Mouse (Mus musculus): ENCODE measurements around the gene Dhrs3. TPM values are rescaled to one million over a fixed set of nuclear protein-coding genes. Genes with fewer than 3 reads are reported as not detected.
A peak's percentile ranks its signal among the peaks of the same experiment; 100 is the strongest.

Gene Dhrs3
- polyA plus RNA-seq, 1 experiment from 2014 or later, result 7.7 TPM

DNA sequence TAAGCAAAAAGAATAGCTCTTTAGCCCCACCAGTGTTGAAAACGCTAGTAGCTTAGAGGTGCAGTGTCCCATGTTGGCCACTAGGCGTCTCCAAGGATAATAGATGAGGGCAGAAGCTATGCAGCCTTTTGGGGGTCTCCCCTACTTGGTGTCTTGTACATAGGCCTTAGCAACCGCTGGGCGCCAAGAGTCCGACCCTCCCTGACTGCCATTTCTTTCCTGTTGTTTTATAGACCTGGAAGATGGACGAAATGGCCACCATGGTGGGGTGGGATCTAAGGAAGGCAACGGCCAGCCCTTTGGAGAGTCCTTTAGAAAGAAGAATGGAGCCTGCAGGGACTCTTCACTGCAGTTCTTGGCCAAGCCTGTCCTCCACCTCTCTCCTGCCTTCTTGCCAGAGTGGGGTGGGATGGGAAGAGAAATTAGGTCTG, 1.9 kb upstream of the Dhrs3 start:
- Histone ChIP-seq H3K36me3 (replicated peaks) (no peaks in the 10 kb centered on the region), H3K9me3 (no peaks in the 10 kb centered on the region), H3K9ac (no peak overlapping the region), H3K4me3 (replicated peaks) (no peak overlapping the region), H3K4me2 (no peak overlapping the region), H3K27ac (no peak overlapping the region), H3K27me3 (peaks cover 40% of the 10 kb centered on the region), H3K4me1 (peaks cover 28% of the 10 kb centered on the region)
- WGBS, result 10% methylated on average over 7 of the region's 7 CpGs
- ATAC-seq (ENCODE audit: low FRiP score), result peak; percentile 37

DNA sequence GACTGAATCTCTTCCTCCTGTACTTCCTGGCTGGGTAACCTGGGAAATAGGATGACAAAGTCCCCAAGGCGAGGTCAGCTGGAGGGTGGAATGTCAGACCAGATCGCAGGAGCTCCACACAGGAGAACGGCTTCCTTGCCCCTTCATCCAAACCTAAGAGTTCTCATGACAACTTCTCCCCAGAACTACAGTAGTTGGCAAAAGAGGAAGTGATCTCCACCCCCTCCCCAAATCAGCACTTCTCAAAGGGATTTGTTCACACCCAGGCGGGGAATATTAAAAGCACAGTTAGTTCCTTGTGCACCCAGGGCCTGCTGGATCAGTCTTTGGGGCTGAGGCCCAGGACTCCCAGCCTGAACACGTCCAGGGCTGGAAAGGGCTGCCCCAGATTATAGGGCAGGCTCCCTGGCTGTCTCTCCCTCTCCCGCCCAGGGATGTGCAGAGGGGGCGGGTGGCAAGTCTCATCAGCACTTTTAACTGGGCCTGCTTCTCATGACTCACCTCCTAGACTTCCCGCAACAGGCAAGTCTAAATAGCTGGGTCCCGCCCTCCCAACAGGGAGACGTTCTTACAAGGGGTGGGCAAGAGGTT, 1.4 kb upstream of the Dhrs3 start:
- 41% methylated on average over 10 of the region's 10 CpGs for WGBS
- H3K27ac ChIP-seq, result no peak overlapping the region

DNA sequence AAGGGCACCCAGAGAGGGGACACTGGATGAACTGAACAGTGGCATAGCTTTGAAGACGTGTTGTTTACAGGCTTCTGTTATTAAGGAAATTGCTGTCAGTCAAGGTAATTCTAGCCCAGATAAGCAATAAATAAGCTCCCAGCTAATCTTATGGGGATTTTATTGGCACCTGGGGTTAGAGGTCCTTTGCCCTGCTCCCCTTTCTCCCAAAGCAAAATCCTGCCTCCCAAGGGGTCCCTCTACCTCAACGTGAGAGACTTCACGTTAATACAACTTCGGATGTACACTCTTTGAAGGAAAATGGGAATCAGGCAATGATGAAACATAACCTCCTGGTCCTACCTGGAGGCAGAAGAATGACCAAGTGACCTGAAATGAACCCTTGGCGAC, 889 bp upstream of the Dhrs3 start:
- Histone ChIP-seq H3K27me3 (peaks cover 43% of the 10 kb centered on the region), H3K9me3 (no peaks in the 10 kb centered on the region), H3K4me2 (peak overlapping the region; percentile 81), H3K4me3 (replicated peaks) (peak overlapping the region; percentile 48), H3K4me1 (peaks cover 25% of the 10 kb centered on the region), H3K27ac (no peak overlapping the region), H3K9ac (no peak overlapping the region; the same call in 1 of the 2 replicates), H3K36me3 (replicated peaks) (no peaks in the 10 kb centered on the region)
- ATAC-seq (ENCODE audit: low FRiP score), result no peak
- WGBS, result 7% methylated on average over 5 of the region's 5 CpGs

More for the DNA sequence above, 1.4 kb upstream of the Dhrs3 start:
- Histone ChIP-seq H3K36me3 (replicated peaks) (no peaks in the 10 kb centered on the region), H3K4me1 (peaks cover 28% of the 10 kb centered on the region), H3K27me3 (peaks cover 43% of the 10 kb centered on the region), H3K9ac (no peak overlapping the region), H3K4me2 (no peak overlapping the region), H3K4me3 (replicated peaks) (no peak overlapping the region), H3K9me3 (no peaks in the 10 kb centered on the region)
- ATAC-seq (ENCODE audit: low FRiP score), result no peak

DNA sequence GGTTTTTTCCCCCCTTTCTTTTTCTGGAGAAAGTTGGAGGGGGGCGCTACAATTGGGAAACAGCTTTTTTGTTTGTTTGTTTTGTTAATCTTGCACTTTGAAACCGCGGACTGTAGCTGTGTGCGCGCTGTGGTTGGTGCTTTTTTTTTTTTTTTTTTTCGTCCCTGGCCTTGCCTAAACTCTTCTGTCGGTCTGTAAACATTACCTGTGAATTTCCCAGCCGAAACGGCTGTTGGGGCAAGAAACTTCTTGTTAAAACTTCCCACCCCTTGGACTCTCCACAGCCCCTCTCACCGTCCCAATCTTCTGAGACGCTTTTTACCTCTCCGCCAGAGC, 278 bp downstream of the Dhrs3 start:
- peak overlapping the region; percentile 48 for H3K4me3 ChIP-seq (replicated peaks)
- H3K27me3 ChIP-seq, result peaks cover 43% of the 10 kb centered on the region
- no peaks in the 10 kb centered on the region for H3K36me3 ChIP-seq (replicated peaks)
- ATAC-seq (ENCODE audit: low FRiP score), result peak; percentile 2; the same call in 1 of the 2 replicates
- no peaks in the 10 kb centered on the region for H3K9me3 ChIP-seq
- under 1% methylated on average over 11 of the region's 12 CpGs for WGBS
- H3K4me2 ChIP-seq, result peak overlapping the region; percentile 81
- H3K9ac ChIP-seq, result 0 out of 2 replicates have a peak overlapping the region, but pooled peaks have one; percentile 40
- no peak overlapping the region for H3K27ac ChIP-seq
- H3K4me1 ChIP-seq, result peaks cover 25% of the 10 kb centered on the region

DNA sequence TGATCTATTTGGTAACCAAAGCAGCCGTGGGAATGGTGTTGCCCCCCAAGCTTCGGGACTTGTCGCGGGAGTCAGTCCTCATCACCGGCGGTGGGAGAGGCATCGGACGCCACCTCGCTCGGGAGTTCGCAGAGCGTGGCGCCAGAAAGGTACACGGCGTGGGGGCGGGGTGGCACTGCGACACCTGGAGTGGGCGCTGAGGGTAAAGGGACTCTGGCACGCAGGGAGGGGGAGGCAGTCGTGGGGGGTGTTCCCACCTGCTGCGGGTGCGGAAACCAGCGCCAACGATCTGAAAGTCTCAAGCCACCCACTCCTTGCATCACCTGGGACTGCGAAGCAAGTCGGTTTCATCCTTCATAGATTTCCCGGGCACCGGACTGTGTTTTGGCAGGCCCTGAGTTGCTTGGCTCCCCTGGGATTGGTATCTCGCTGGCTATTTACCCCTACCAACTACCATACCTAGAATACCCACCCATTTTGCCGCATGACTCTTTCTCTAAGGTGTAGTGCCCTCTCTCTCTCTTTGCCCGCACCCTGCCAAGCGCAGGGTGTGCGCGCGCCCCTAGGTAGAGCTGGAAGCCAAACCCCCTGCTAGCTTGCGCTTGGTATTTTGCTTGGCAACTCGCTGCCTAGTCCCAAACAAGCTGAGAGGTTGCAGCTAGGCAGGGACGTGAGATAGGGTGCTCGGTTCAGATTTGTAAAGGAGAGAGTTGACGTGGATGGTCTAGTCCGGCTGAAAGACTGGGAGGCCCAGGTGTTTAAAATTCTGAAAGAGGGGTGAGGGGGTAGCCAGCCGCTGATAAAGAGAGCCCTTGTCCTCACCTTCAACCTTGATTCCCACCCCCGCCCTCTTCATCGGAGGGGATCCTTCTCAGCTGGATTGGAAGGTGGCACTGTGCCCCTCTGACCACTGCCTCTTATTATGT, 1.2 kb downstream of the Dhrs3 start:
- H3K4me3 ChIP-seq (replicated peaks), result peak overlapping the region; percentile 48
- no peak overlapping the region for H3K27ac ChIP-seq
- H3K36me3 ChIP-seq (replicated peaks), result no peaks in the 10 kb centered on the region
- peak overlapping the region; percentile 81 for H3K4me2 ChIP-seq
- no peak for ATAC-seq (ENCODE audit: low FRiP score)
- WGBS, result 1% methylated on average over 44 of the region's 44 CpGs
- H3K4me1 ChIP-seq, result peaks cover 25% of the 10 kb centered on the region
- no peaks in the 10 kb centered on the region for H3K9me3 ChIP-seq
- peaks cover 43% of the 10 kb centered on the region for H3K27me3 ChIP-seq
- no peak overlapping the region for H3K9ac ChIP-seq

DNA sequence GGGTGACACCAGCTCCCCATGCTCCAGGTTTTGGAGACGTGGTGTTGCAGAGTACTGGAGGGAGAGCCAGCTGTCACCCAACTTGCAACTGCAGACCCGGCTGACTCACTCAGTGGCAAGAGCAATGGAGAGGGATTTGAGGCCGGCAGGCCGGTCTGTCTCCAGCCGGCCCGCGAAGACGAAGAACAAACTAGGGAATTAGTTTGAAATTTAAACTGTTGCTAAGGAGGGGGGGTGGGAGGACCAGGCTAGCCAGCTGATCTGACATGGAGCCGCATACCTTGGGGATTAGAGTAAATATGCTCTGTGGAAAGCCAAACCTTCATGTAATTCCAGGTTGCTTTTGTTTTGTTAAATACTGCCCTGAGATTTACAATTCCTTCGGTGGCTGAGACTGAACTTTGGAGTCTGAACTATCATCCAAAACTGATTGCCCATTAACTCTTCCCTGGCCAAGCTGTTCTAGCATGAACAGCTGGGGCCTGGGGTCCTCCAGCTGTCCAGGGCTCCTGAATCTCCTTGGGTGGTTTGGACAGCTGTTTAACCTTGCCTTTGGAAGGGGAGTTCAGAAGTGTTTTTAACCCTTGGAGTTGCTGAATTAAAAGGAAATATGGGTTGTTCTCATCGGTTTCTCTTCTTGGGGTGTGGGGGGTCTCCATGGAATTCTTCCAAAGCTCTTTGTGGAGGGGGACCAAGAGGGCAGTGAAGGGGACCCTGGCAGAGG, 2.0 kb downstream of the Dhrs3 start:
- peaks cover 25% of the 10 kb centered on the region for H3K4me1 ChIP-seq
- no peak for ATAC-seq (ENCODE audit: low FRiP score)
- peak overlapping the region; percentile 48 for H3K4me3 ChIP-seq (replicated peaks)
- H3K4me2 ChIP-seq, result peak overlapping the region; percentile 81
- peaks cover 43% of the 10 kb centered on the region for H3K27me3 ChIP-seq
- no peaks in the 10 kb centered on the region for H3K9me3 ChIP-seq
- H3K9ac ChIP-seq, result no peak overlapping the region
- 4% methylated on average over 11 of the region's 11 CpGs for WGBS
- H3K36me3 ChIP-seq (replicated peaks), result no peaks in the 10 kb centered on the region
- no peak overlapping the region for H3K27ac ChIP-seq

DNA sequence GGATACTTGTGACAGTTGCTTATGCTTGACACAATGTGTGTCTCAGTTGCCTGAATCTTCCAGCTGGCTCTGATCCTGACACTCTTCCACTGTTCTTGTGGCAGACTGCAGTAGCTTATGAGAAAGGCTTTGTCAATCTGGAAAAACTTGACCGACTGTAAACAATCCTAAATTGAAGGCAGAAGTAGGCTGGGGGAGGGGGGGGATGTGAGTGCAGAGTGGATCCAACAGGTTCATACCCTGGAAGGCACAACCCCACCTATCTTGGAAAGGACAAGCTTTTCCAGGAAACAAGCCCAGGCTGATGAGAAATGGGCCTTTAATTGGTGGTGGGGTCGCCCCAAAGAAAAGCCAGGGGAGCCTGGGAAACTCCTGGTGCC, 2.6 kb downstream of the Dhrs3 start:
- no peak for ATAC-seq (ENCODE audit: low FRiP score)
- Histone ChIP-seq H3K4me1 (peaks cover 25% of the 10 kb centered on the region), H3K27ac (no peak overlapping the region), H3K4me2 (0 out of 2 replicates have a peak overlapping the region, but pooled peaks have one; percentile 81), H3K27me3 (peaks cover 43% of the 10 kb centered on the region), H3K9me3 (no peaks in the 10 kb centered on the region), H3K9ac (no peak overlapping the region), H3K4me3 (replicated peaks) (no peak overlapping the region), H3K36me3 (replicated peaks) (no peaks in the 10 kb centered on the region)
- 50% methylated on average over 2 of the region's 2 CpGs for WGBS

DNA sequence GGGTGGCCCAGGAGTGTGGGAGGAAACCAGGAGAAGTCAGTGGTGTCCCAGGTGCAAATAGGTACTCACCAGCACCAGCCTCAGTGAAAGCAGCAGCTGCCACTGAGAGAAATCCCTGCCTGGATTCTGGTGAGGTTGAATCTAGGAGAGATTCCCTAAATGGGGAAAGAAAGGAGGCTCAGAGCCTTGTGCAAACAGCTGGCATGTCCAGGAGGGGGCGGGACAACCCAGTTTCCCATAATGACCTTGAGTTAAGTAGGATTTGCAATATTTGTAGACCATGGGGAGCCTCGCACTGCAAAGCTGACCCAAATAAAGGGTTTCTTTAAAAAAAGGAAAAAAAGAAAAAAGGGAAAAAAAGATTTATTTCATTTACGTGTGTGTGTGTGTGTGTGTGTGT, 3.7 kb downstream of the Dhrs3 start:
- Histone ChIP-seq H3K9ac (no peak overlapping the region), H3K4me1 (peaks cover 25% of the 10 kb centered on the region), H3K27ac (no peak overlapping the region), H3K4me3 (replicated peaks) (no peak overlapping the region), H3K4me2 (no peak overlapping the region), H3K36me3 (replicated peaks) (no peaks in the 10 kb centered on the region), H3K9me3 (no peaks in the 10 kb centered on the region), H3K27me3 (peaks cover 36% of the 10 kb centered on the region)
- 57% methylated on average over 3 of the region's 3 CpGs for WGBS
- no peak for ATAC-seq (ENCODE audit: low FRiP score)

DNA sequence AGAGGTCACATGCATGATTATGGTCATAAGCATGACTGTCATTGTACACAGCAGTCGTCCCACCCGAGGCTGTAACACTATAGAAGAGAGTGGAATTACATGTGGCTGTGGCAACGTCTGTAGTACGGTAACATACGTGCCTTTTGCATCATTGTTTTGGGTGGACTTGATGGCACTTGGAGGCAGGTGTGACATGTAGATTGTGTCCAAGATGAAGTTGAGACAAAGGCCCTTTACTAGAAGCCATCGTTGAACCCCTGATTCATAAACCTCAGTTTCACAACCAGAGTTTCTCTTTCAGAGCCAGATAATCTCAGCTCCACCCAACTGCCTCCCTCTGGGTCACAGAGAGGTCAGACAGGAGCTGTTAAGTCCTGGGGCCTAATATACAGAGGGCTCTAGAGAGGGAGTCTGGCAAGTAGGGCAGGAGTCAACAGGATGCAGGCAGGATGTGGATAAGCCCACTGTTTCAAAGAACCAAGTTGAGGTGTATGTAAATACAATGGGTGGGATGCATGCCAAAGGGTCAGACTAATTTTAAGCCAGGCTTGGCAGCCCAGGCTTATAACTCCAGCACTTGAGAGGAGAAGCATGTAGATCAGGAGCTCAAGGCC, 5.5 kb downstream of the Dhrs3 start:
- 77% methylated on average over 6 of the region's 6 CpGs for WGBS
- H3K4me3 ChIP-seq (replicated peaks), result no peak overlapping the region
- no peak for ATAC-seq (ENCODE audit: low FRiP score)

DNA sequence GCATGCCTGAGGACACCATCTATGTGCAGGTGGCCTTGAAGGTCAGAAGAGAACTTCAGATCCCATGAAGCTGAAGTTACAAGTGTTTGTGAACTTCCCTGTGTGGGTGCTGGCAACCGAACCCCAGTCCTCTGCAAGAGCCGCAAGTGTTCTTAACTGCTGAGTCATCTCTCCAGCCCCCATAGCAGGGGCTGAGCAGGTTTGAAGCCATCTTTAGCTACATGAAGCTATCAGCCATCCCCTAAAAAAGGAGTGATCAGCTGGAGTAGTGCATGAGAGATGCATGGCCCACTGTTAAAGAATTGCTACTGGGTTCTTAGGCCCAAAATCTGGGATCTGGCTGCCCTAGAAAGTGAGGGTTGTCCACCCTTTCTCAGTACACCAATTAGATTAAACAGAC, 6.1 kb downstream of the Dhrs3 start:
- no peak overlapping the region for H3K27ac ChIP-seq
- peaks cover 17% of the 10 kb centered on the region for H3K4me1 ChIP-seq
- no peak for ATAC-seq (ENCODE audit: low FRiP score)
- H3K27me3 ChIP-seq, result peaks cover 22% of the 10 kb centered on the region
- no peaks in the 10 kb centered on the region for H3K9me3 ChIP-seq
- H3K9ac ChIP-seq, result no peak overlapping the region
- H3K4me2 ChIP-seq, result no peak overlapping the region
- no peak overlapping the region for H3K4me3 ChIP-seq (replicated peaks)
- H3K36me3 ChIP-seq (replicated peaks), result no peaks in the 10 kb centered on the region
- WGBS, result 100% methylated on average over 2 of the region's 2 CpGs

More for the DNA sequence above, 5.5 kb downstream of the Dhrs3 start:
- H3K27ac ChIP-seq, result no peak overlapping the region
- peaks cover 22% of the 10 kb centered on the region for H3K4me1 ChIP-seq
- H3K9me3 ChIP-seq, result no peaks in the 10 kb centered on the region
- no peak overlapping the region for H3K9ac ChIP-seq
- no peak overlapping the region for H3K4me2 ChIP-seq
- H3K27me3 ChIP-seq, result peaks cover 28% of the 10 kb centered on the region
- H3K36me3 ChIP-seq (replicated peaks), result no peaks in the 10 kb centered on the region

DNA sequence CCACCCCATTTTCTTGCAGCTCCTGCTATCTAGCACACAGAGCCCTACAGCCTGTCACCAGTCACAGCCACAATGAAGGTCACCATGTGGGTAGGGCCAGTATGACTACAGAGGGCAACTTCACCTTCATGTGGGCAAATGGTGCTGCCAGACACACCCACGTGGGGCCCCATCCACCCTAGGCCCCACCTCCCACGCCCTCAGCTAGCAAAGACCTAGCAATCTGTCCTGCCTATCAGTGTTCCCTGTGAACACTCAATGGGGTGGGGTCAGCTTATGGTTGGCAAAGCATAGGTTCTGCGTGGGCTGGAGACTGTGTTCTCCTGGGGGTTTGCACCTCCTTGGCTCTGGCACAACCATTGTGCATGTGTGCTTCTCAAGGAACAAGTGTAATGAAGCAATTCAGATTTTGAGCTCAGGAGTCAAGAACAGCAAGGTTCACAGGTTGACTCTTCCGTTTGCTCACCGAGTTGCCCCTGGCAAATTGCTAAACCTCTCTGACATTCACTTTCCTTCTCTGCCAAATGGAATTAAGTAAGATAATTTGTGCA, 9.0 kb downstream of the Dhrs3 start:
- Histone ChIP-seq H3K27me3 (no peaks in the 10 kb centered on the region), H3K4me3 (replicated peaks) (no peak overlapping the region), H3K4me1 (no peaks in the 10 kb centered on the region), H3K9me3 (no peaks in the 10 kb centered on the region), H3K36me3 (replicated peaks) (no peaks in the 10 kb centered on the region), H3K27ac (no peak overlapping the region), H3K9ac (no peak overlapping the region), H3K4me2 (no peak overlapping the region)
- WGBS, result 84% methylated on average over 5 of the region's 5 CpGs
- no peak for ATAC-seq (ENCODE audit: low FRiP score)

DNA sequence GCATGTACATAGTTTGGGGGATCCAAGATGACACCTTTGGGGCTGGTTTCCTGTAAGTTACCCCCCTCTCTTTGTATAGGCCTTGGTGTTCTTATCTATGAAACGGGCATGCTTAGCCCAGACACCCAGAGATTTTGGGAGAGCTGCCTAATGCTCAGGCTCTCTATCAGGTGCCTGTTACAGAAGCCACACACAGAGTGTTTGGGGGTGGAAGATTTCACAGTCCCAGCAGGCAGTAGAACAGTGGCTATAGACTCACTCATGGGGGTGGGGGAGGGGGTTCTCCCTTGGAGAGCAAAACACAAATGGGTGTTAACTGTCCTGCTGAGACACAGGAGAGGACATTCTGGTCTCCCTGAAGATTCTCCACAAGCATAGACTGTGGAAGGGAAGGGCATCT, 10.5 kb downstream of the Dhrs3 start:
- Histone ChIP-seq H3K4me1 (no peaks in the 10 kb centered on the region), H3K27ac (no peak overlapping the region), H3K36me3 (replicated peaks) (no peaks in the 10 kb centered on the region), H3K4me2 (no peak overlapping the region), H3K27me3 (no peaks in the 10 kb centered on the region), H3K9ac (no peak overlapping the region), H3K4me3 (replicated peaks) (no peak overlapping the region), H3K9me3 (no peaks in the 10 kb centered on the region)
- WGBS, result 83% methylated on average over 1 of the region's 1 CpGs
- no peak for ATAC-seq (ENCODE audit: low FRiP score)

All from forebrain, embryonic 12.5 days (tissue).